Mouse (Mus musculus) embryonic fibroblast, embryonic 13.5 days (primary cell): ENCODE data around the gene Crot.

ENCODE experiments used
- CTCF ChIP-seq: IDR thresholded peaks from 2 replicates; pipeline ENCODE4 v1.5.1; 2011; ENCODE audit warnings: mild to moderate bottlenecking, control low read depth, low read length, moderate library complexity, borderline replicate concordance; ENCODE audit not compliant: insufficient read depth
- POLR2A ChIP-seq: IDR thresholded peaks from 2 replicates; pipeline ENCODE4 v1.6.1; 2011; ENCODE audit warnings: low read depth, mild to moderate bottlenecking, control low read depth, low read length, moderate library complexity

GRCm38 (mm10) chr5:8960534-8960933, 36.6 kb downstream of the Crot start:
- no peak for TF ChIP-seq CTCF
- TF ChIP-seq POLR2A = no peak
